Mouse (Mus musculus) neural tube, embryonic 15.5 days (tissue): ENCODE results near the gene Oca2. TPM values are rescaled to one million over a fixed set of nuclear protein-coding genes. Genes with fewer than 3 reads are reported as not detected.

Experiments
- ATAC-seq: fragments of 200-750 bp; cut with Nextera tagmentation; 2 replicates; pipeline ENCODE4 v1.8.0; 2017; ENCODE audit warnings: mild to moderate bottlenecking, moderate TSS enrichment, moderate library complexity; ENCODE audit not compliant: low FRiP score
- H3K27ac ChIP-seq: fragments of 300-500 bp; sonication (generic); replicated peaks from 2 replicates; pipeline ENCODE4 v1.5.1; 2015; ENCODE audit warnings: mild to moderate bottlenecking, inconsistent platforms
- H3K27me3 ChIP-seq: fragments of 300-500 bp; sonication (generic); replicated peaks from 2 replicates; pipeline ENCODE4 v1.6.1; 2015; ENCODE audit warnings: inconsistent platforms
- H3K36me3 ChIP-seq: fragments of 300-500 bp; sonication (generic); 2 replicates; pipeline ENCODE4 v1.6.1; 2015; ENCODE audit warnings: inconsistent platforms
- H3K4me1 ChIP-seq: fragments of 300-500 bp; sonication (generic); 2 replicates; pipeline ENCODE4 v1.6.1; 2015; ENCODE audit warnings: inconsistent platforms
- H3K4me2 ChIP-seq: fragments of 300-500 bp; sonication (generic); 2 replicates; pipeline ENCODE4 v1.6.1; 2015; ENCODE audit warnings: inconsistent platforms, mild to moderate bottlenecking, moderate library complexity
- H3K4me3 ChIP-seq: fragments of 300-500 bp; sonication (generic); replicated peaks from 2 replicates; pipeline ENCODE4 v1.5.1; 2015; ENCODE audit warnings: mild to moderate bottlenecking, inconsistent platforms
- H3K9ac ChIP-seq: fragments of 300-500 bp; sonication (generic); replicated peaks from 2 replicates; pipeline ENCODE4 v1.6.1; 2015; ENCODE audit warnings: mild to moderate bottlenecking, inconsistent platforms
- H3K9me3 ChIP-seq: fragments of 300-500 bp; sonication (generic); replicated peaks from 2 replicates; pipeline ENCODE4 v1.6.1; 2016; ENCODE audit warnings: inconsistent platforms
- WGBS: fragments of 180-500 bp; shearing (Covaris S2); methylation state at CpG from one replicate; pipeline ENCODE4 v1.1.7; 2015; ENCODE audit warnings: mixed read lengths; 5-methylcytosine and 5-hydroxymethylcytosine counted together
- polyA plus RNA-seq: library from polyadenylated mRNA; unstranded; fragments of >200 nt; fragmentation: Nextera tagmentation; extraction: Ambion mirVana; gene quantifications from 2 replicates; pipeline ENCODE4 v1.2.1, GENCODE M21; 2015

Gene Oca2
- polyA plus RNA-seq, 1 experiment from 2014 or later, result 0.46 TPM

DNA sequence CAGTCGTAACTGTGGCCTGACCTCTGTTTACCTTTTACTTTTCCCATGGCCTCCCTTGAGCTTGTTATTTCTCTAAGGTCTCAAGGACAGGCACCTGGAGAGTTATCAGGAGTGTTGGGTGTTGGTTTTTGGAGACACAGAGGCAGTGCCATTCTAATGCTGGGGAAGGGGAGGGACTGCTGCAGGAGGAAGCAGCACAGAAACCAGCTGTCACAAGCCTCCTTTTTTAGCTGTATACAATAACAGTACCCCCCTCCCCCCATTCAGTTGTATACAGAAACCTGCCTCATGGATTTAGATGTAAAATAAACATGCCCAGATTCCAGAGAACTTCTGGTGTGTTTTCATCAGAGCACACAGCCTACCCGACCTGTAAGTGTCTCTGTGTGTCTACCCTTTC lies 295.3 kb downstream of the Oca2 start:
- Histone ChIP-seq H3K4me1 (no peaks in the 10 kb centered on the region), H3K36me3 (no peaks in the 10 kb centered on the region), H3K27me3 (no peaks in the 10 kb centered on the region), H3K4me2 (no peak overlapping the region), H3K9ac (no peak overlapping the region), H3K9me3 (no peaks in the 10 kb centered on the region), H3K27ac (no peak overlapping the region), H3K4me3 (no peak overlapping the region)
- 66% methylated on average over 2 of the region's 2 CpGs for WGBS
- no peak for ATAC-seq

DNA sequence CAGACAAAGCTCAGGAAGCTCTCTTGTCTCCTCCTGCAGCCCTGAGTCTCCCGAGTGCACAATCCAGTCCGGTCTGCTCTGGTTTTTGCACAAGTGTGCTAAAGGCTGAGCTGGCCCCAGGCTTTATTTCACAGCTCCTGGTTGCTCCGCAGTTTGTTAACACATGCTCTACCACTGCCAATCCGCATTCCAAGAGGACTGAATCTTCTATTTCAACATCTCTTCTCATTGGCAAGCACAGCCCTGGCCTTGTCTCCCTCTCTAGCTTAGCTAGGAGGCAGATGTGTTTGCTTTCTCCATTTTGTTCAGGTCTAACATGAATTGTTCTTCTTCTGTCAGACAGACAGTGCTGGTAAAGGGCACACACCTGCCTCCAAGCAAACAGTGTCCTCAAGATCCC lies 309.7 kb downstream of the Oca2 start:
- no peak for ATAC-seq
- 69% methylated on average over 4 of the region's 4 CpGs for WGBS
- no peaks in the 10 kb centered on the region for H3K4me1 ChIP-seq

DNA sequence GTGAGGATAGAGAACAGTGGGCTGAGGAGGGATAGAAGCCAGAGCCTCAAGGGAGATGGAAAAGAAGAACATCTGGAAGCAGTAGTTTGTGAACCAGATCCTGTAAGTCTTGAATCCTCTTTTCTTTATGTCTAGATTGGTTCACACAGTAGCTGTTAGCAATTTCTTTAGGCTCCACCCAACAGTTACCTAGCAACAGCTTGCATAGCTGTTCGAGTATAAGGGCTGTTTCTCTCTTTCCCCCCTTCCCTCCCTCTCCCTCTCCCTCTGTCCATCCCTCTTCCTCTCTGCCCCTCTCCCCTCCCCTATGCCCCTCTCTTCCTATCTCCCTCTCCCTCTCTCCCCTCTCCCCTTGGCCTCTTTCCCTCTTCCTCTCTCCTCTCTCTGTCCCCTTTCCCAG lies 312.2 kb downstream of the Oca2 start:
- no peak overlapping the region for H3K4me2 ChIP-seq
- no peak for ATAC-seq
- no peak overlapping the region for H3K27ac ChIP-seq
- H3K9me3 ChIP-seq, result no peaks in the 10 kb centered on the region
- WGBS, result 5% methylated on average over 1 of the region's 1 CpGs
- no peak overlapping the region for H3K9ac ChIP-seq
- no peaks in the 10 kb centered on the region for H3K27me3 ChIP-seq
- no peaks in the 10 kb centered on the region for H3K4me1 ChIP-seq
- H3K36me3 ChIP-seq, result no peaks in the 10 kb centered on the region
- no peak overlapping the region for H3K4me3 ChIP-seq

More for the DNA sequence above, 309.7 kb downstream of the Oca2 start:
- Histone ChIP-seq H3K27ac (no peak overlapping the region), H3K36me3 (no peaks in the 10 kb centered on the region), H3K9ac (no peak overlapping the region), H3K27me3 (no peaks in the 10 kb centered on the region), H3K4me3 (no peak overlapping the region), H3K9me3 (no peaks in the 10 kb centered on the region), H3K4me2 (no peak overlapping the region)

Other genes starting within 250 kb of the Oca2 start
- 25.5 and 31.8 TPM in 2 replicates for gene Nipa1, start 219.8 kb upstream of the Oca2 start, polyA plus RNA-seq
- 44.8 and 46.7 TPM in 2 replicates for gene Herc2, start 189.6 kb upstream of the Oca2 start, polyA plus RNA-seq